Mouse (Mus musculus) intestine, embryonic 16.5 days (tissue): ENCODE data around the gene Diexf. TPM values are rescaled to one million over a fixed set of nuclear protein-coding genes. Genes with fewer than 3 reads are reported as not detected.

Experiments
- ATAC-seq: fragments of 200-750 bp; cut with Nextera tagmentation; 2 replicates; pipeline ENCODE4 v1.8.0; 2017; ENCODE audit warnings: moderate TSS enrichment, moderate library complexity
- H3K27ac ChIP-seq: fragments of 300-500 bp; sonication (generic); 2 replicates; pipeline ENCODE4 v1.5.1; 2014; ENCODE audit warnings: mild to moderate bottlenecking, low read length
- H3K27me3 ChIP-seq: fragments of 300-500 bp; sonication (generic); replicated peaks from 2 replicates; pipeline ENCODE4 v1.6.1; 2014; ENCODE audit warnings: low read length, control low read depth, mixed read lengths; ENCODE audit not compliant: control insufficient read depth, insufficient read depth
- H3K36me3 ChIP-seq: fragments of 300-500 bp; sonication (generic); 2 replicates; pipeline ENCODE4 v1.6.1; 2014; ENCODE audit warnings: low read length, control low read depth; ENCODE audit not compliant: control insufficient read depth, insufficient read depth
- H3K4me1 ChIP-seq: fragments of 300-500 bp; sonication (generic); 2 replicates; pipeline ENCODE4 v1.6.1; 2014; ENCODE audit warnings: low read length, control low read depth, mixed read lengths; ENCODE audit not compliant: control insufficient read depth, insufficient read depth
- H3K4me2 ChIP-seq: fragments of 300-500 bp; sonication (generic); 2 replicates; pipeline ENCODE4 v1.6.1; 2014; ENCODE audit warnings: low read depth, low read length, control low read depth
- H3K4me3 ChIP-seq: fragments of 300-500 bp; sonication (generic); 2 replicates; pipeline ENCODE4 v1.5.1; 2014; ENCODE audit warnings: mild to moderate bottlenecking, low read length
- H3K9ac ChIP-seq: fragments of 300-500 bp; sonication (generic); 2 replicates; pipeline ENCODE4 v1.6.1; 2014; ENCODE audit warnings: low read depth, low read length
- H3K9me3 ChIP-seq: fragments of 300-500 bp; sonication (generic); 2 replicates; pipeline ENCODE4 v1.6.1; 2016; ENCODE audit warnings: low read length, control low read depth; ENCODE audit not compliant: control insufficient read depth
- WGBS: fragments of 180-500 bp; shearing (Covaris S2); extraction: QIAGEN DNeasy Blood & Tissue Kit; methylation state at CpG from one replicate; pipeline ENCODE4 v1.1.7; 2014; 5-methylcytosine and 5-hydroxymethylcytosine counted together
- polyA plus RNA-seq: library from polyadenylated mRNA; unstranded; fragments of >200 nt; fragmentation: Nextera tagmentation; extraction: Ambion mirVana; gene quantifications from 2 replicates; pipeline ENCODE4 v1.2.1, GENCODE M21; 2015

The Diexf gene
- polyA plus RNA-seq, 1 experiment from 2014 or later, result 9.2 TPM

DNA sequence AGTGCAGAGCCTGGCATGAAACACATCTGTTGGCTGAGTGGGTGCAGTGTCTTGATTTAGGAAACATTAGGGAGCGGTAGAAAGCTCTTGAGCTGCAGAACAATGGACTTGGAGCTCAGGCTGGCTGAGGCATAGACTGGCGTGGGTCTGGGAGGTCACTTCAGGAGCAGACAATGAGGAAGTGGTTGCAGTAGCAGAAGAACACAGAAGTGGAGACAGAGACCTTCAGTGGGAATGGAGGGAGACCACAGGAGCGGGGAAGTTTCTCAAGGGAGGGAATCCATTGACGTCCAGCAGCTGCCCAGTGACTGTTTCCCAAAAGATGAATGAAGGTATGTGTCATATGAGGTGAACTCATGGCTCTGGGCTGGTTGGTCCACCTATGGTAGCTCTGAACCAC is 15.0 kb upstream of the Diexf start:
- Histone ChIP-seq H3K4me1 (no peaks in the 10 kb centered on the region), H3K9ac (no peak overlapping the region), H3K4me3 (no peak overlapping the region), H3K4me2 (no peak overlapping the region), H3K36me3 (no peaks in the 10 kb centered on the region), H3K9me3 (no peaks in the 10 kb centered on the region), H3K27me3 (no peaks in the 10 kb centered on the region), H3K27ac (no peak overlapping the region)
- 82% methylated on average over 4 of the region's 4 CpGs for WGBS
- ATAC-seq, result no peak

- no peaks in the 10 kb centered on the region for H3K9me3 ChIP-seq
- no peaks in the 10 kb centered on the region for H3K27me3 ChIP-seq
- no peak overlapping the region for H3K27ac ChIP-seq
- no peaks in the 10 kb centered on the region for H3K36me3 ChIP-seq
- 90% methylated on average over 6 of the region's 6 CpGs for WGBS
- no peak overlapping the region for H3K4me2 ChIP-seq
- no peak overlapping the region for H3K4me3 ChIP-seq
- no peak for ATAC-seq
- H3K4me1 ChIP-seq, result no peaks in the 10 kb centered on the region
- H3K9ac ChIP-seq, result no peak overlapping the region
These were observed 14.4 kb upstream of the Diexf start for GRCm38 (mm10) chr1:193144516-193144915.

- H3K4me3 ChIP-seq, result no peak overlapping the region
- WGBS, result 84% methylated on average over 8 of the region's 8 CpGs
- no peaks in the 10 kb centered on the region for H3K27me3 ChIP-seq
- no peaks in the 10 kb centered on the region for H3K36me3 ChIP-seq
- H3K9me3 ChIP-seq, result no peaks in the 10 kb centered on the region
- H3K4me1 ChIP-seq, result no peaks in the 10 kb centered on the region
- no peak overlapping the region for H3K27ac ChIP-seq
- no peak for ATAC-seq
- no peak overlapping the region for H3K9ac ChIP-seq
- H3K4me2 ChIP-seq, result no peak overlapping the region
These were observed 12.5 kb upstream of the Diexf start for GRCm38 (mm10) chr1:193142517-193143062.

GRCm38 (mm10) chr1:193141118-193141517 is 11.0 kb upstream of the Diexf start:
- H3K4me3 ChIP-seq, result no peak overlapping the region
- 64% methylated on average over 7 of the region's 7 CpGs for WGBS
- no peaks in the 10 kb centered on the region for H3K4me1 ChIP-seq
- H3K36me3 ChIP-seq, result no peaks in the 10 kb centered on the region
- no peaks in the 10 kb centered on the region for H3K27me3 ChIP-seq
- no peak overlapping the region for H3K9ac ChIP-seq
- no peaks in the 10 kb centered on the region for H3K9me3 ChIP-seq
- no peak overlapping the region for H3K27ac ChIP-seq
- no peak overlapping the region for H3K4me2 ChIP-seq
- no peak for ATAC-seq

- Histone ChIP-seq H3K4me1 (no peaks in the 10 kb centered on the region), H3K9me3 (no peaks in the 10 kb centered on the region), H3K9ac (peak overlapping the region; percentile 21; the same call in 1 of the 2 replicates), H3K4me2 (no peak overlapping the region), H3K4me3 (no peak overlapping the region), H3K27ac (peak overlapping the region; percentile 28; the same call in 1 of the 2 replicates), H3K36me3 (no peaks in the 10 kb centered on the region), H3K27me3 (no peaks in the 10 kb centered on the region)
- peak; percentile 80 for ATAC-seq
- WGBS, result 31% methylated on average over 3 of the region's 3 CpGs
These were observed 8.6 kb upstream of the Diexf start for GRCm38 (mm10) chr1:193138669-193139068.

GRCm38 (mm10) chr1:193138087-193138486 is 8.0 kb upstream of the Diexf start:
- 0 out of 2 replicates have a peak, but pooled peaks have one; percentile 9 for ATAC-seq
- H3K4me2 ChIP-seq, result no peak overlapping the region
- H3K27me3 ChIP-seq, result no peaks in the 10 kb centered on the region
- peak overlapping the region; percentile 21; the same call in 1 of the 2 replicates for H3K9ac ChIP-seq
- WGBS, result 30% methylated on average over 7 of the region's 7 CpGs
- H3K4me3 ChIP-seq, result no peak overlapping the region
- no peaks in the 10 kb centered on the region for H3K9me3 ChIP-seq
- H3K27ac ChIP-seq, result peak overlapping the region; percentile 28; the same call in 1 of the 2 replicates
- no peaks in the 10 kb centered on the region for H3K36me3 ChIP-seq
- H3K4me1 ChIP-seq, result no peaks in the 10 kb centered on the region

DNA sequence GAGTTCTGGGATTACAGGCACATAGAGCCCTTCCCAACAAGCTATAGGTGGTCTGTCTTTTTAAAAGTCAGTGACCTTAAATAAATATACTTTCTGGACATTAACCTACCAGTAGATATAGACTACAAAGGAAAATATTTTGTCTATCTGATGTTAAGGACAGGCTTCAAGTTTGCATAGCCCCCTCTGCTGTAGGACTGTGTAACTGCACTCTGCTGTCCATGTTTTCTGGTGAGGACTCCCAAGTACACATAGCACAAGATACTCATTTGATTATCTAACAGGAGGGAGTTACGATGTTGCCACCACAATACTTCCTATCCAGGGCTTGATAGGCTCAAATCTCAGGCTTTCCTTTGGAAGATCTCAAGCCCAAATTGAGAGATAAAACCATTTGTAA is 3.7 kb upstream of the Diexf start:
- Histone ChIP-seq H3K4me1 (peaks cover 10% of the 10 kb centered on the region), H3K9ac (no peak overlapping the region), H3K9me3 (no peaks in the 10 kb centered on the region), H3K36me3 (no peaks in the 10 kb centered on the region), H3K4me3 (no peak overlapping the region), H3K27ac (no peak overlapping the region), H3K4me2 (no peak overlapping the region), H3K27me3 (no peaks in the 10 kb centered on the region)
- WGBS, result 94% methylated on average over 1 of the region's 1 CpGs
- no peak for ATAC-seq

- H3K36me3 ChIP-seq, result 0 out of 2 replicates have a peak, but pooled peaks cover 4% of the 10 kb centered on the region
- no peak overlapping the region for H3K9ac ChIP-seq
- no peaks in the 10 kb centered on the region for H3K27me3 ChIP-seq
- peaks cover 10% of the 10 kb centered on the region for H3K4me1 ChIP-seq
- no peak overlapping the region for H3K4me2 ChIP-seq
- H3K27ac ChIP-seq, result no peak overlapping the region
- H3K9me3 ChIP-seq, result no peaks in the 10 kb centered on the region
- no peak overlapping the region for H3K4me3 ChIP-seq
- ATAC-seq, result no peak
These were observed 2.3 kb upstream of the Diexf start for GRCm38 (mm10) chr1:193132385-193132784.

GRCm38 (mm10) chr1:193131311-193131948 is 1.4 kb upstream of the Diexf start:
- peak; percentile 88 for ATAC-seq
- Histone ChIP-seq H3K4me1 (peaks cover 10% of the 10 kb centered on the region), H3K4me2 (0 out of 2 replicates have a peak overlapping the region, but pooled peaks have one; percentile 13), H3K27ac (peak overlapping the region; percentile 81), H3K9me3 (no peaks in the 10 kb centered on the region), H3K9ac (no peak overlapping the region), H3K4me3 (no peak overlapping the region), H3K36me3 (0 out of 2 replicates have a peak, but pooled peaks cover 4% of the 10 kb centered on the region), H3K27me3 (no peaks in the 10 kb centered on the region)
- 34% methylated on average over 6 of the region's 6 CpGs for WGBS
